Mouse (Mus musculus) frontal cortex, postnatal 10 days (tissue): Measurements from ENCODE around the gene Adk.

Source experiments
- DNase-seq, 2 experiments: peaks; one replicate each; pipeline ENCODE4 v3.0.0; 2022; ENCODE audit warnings: low spot score in 2 of 2, mixed read lengths in 1 of 2

Adk gene

GRCm38 (mm10) chr14:21165706-21166105 is 113.3 kb downstream of the Adk start:
- no peak for DNase-seq

- no peak for DNase-seq
Observed at GRCm38 (mm10) chr14:21166114-21166513, 113.7 kb downstream of the Adk start.

DNA sequence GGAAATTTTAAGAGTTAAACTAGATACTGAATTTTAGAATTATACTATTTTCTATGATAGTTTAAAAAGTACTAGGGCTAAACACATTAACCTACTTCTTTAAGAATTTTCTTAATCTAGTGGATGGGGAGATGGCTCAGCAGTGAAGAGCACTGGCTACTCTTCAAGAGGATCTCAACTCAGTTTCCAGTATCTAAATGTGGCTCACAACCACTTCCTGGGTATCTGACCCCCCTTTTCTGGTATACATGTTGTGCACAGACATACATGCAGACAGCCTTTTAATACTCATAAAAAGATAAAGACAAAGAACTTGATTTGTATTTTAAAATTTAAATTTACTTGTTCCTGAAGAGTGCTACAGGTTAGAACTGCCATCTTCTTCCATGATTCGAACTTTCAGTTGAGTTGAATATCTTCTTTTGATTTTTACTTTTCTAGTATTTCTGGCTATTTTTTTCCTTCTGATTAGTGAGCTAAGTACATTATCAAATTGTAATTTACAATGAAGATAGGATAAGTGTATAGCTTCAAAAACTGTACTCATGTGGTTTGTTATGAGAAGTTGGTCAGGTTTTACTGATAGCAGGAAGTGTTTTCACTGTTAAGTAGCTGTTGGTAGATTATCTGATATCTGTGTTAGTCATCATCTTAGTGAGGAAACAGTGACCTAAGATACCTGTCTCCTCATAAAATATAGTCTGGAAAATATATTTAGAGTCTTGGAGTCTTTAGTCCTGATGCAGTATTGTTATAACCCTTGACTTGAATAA is 121.8 kb downstream of the Adk start:
- DNase-seq, result no peak

- no peak for DNase-seq
Observed at GRCm38 (mm10) chr14:21174804-21175203, 122.4 kb downstream of the Adk start.

DNA sequence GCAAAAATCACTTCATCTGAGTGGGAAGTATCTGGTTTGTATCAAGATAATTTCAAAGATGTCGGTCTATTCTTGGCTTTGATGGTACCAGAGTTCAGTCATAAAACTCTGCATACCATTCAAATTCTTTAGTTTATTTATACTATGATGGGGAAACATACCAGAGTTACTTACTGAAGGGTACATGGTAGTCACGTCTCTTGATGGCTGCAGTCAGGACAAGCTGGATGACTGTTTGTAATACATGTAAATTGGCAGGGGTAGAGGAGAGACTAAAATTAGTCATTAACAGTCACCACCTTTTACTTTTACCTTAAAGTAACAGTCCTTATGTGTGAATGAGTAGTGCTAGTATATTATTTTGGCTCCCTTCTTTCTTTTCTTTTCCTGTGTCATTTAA is 125.4 kb downstream of the Adk start:
- DNase-seq, result no peak

DNA sequence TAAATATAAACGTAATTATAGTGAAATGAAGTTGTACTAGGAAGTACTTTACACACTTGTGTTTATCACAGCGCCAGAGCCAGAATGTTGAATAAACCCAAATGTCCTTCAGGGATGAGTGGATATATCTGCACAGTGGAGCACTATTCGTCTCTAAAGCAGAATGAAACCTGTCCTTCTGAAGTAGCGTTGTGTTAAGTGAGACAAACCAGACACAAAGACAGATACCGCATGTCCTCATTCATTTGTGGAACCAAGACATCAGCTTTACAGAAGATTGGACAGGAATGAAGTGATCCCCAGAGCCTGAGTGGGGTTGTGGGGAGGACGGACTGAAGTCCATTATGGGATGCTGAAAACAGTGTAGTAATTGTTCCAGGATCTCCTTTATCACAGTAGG is 126.0 kb downstream of the Adk start:
- DNase-seq, result no peak

GRCm38 (mm10) chr14:21181053-21181452 is 128.7 kb downstream of the Adk start:
- no peak for DNase-seq

DNA sequence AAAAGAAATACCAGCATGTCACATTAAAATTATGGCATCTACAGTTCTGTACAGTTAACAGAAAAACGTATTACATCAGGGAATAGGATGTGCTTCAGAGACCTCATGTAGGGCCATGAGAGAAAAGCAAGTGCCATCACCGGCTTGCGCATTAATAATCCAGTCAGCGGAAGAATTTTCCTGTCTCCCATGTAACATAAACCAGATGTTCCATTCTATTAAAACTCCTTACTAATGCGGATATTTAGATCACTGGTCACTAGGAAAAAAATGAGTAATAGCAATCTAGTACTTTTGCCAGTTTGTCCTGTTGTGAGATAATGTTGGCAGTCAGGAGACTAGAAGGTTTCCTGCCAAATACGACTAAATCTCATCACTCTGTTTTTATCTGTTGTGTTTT is 139.6 kb downstream of the Adk start:
- no peak for DNase-seq

DNA sequence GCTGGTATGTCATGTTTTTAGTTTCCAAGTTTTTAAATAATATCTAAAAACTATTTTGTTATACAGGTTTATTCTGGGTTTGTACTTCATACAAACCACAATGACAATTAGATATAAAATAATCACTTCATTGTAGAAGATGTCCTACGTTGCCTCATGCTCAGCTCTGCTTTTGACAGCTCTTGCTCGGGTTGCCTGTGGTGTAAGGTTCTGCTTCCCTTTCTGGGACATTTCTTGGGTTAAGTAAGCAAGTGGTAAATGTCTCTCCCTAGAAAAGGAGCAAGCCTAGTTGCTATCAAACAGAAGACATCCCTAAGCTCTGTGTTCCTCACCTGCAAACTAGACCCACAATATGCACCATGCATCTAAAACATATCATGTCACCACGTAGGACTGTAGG is 140.4 kb downstream of the Adk start:
- DNase-seq, result no peak

DNA sequence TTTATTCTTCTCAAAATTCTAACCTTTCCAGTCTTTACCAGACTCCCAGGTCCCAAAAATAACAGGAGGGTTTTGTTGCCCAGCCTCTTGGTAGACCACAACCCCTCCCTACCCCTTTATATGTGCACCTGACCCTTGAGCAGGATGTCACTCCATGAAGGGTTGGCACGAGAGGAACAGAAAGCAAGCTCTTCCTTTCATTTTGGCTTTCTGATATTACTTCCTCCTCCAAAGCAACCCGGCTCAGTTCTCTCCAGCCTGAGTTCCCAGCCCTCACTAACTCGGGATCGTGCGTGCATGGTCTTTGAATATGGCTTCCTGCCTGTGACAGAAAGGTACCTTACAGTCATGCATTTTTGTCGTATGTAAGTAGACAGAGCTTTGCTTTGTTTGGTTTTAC is 142.0 kb downstream of the Adk start:
- no peak for DNase-seq

DNA sequence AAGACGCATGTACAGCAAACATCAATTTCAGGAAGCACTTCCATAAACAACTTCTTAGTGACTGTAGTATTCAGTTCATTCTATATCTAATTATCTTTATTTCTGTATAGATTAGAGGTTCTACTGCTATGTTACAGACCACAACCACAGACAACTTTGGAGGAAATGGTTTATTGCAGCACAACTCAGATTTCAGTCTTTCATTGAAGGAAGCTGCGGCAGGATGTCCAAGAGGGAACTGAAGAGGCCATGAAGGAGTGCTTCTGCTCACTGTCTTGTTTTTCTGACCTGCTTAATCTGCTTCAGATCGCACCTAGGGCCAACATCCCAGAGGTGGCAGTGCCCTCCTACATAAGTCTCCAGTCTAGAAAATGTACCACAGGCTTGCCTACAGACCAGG is 148.5 kb downstream of the Adk start:
- no peak for DNase-seq

DNA sequence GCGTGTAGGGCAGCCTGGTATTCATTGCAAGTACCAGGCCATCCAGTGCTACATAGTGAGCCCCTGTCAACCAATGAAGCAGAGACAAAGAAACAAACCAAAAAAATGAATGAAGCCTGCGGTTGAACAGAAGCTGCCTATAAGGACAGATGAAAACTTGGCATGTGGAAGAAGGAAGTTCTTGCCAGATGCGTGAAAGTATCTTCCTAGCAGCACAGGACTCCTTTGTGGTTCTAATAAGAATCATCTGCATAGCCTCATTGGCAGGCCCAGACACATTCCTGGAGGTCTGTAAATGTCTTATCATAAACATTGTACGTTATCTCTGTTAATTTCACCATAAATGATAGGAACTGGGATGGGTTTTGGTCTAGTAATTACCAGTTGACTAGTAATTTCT is 154.1 kb downstream of the Adk start:
- no peak for DNase-seq

GRCm38 (mm10) chr14:21221574-21222138 is 169.3 kb downstream of the Adk start:
- no peak for DNase-seq

GRCm38 (mm10) chr14:21222206-21222605 is 169.8 kb downstream of the Adk start:
- no peak for DNase-seq

DNA sequence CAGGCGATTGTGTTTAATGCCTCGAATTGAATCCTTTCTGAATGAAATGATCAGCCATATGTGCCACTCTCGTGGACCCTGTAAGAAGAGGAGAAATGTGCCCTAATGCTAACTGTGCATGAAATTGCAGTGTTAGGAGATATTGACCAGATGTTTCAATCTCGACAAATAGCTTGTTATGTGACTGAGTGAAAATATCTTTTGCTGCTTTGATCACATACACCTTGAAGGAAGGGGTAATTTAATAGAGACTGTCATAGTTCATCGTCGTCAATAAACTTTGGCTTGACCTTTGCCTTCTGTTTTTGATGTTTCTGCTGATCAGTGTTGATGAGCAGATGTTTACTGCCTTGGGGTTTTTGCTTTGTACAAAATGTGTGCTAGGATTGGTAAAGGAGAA is 171.1 kb downstream of the Adk start:
- no peak for DNase-seq

- no peak for DNase-seq
Observed at GRCm38 (mm10) chr14:21223971-21224635, 171.7 kb downstream of the Adk start.

DNA sequence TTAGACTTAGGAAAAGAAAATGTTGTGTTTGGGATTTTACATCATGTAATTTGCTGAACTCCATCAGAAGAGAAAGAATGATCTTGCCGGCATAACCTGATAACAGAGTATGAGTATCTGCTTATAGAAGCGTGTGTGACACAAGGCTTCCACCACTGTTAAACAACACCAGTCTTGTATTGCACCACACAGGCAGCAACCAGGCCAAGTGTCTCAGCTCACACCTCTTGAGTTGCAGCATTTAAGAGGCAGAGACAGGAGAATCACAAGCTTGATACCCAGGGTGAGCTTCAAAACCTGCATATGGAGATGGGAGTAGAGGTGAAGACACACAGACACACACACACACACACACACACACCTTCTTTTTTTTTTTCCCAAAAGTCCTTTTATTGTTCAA is 184.7 kb downstream of the Adk start:
- DNase-seq, result no peak

GRCm38 (mm10) chr14:21241105-21241504 is 188.7 kb downstream of the Adk start:
- DNase-seq, result no peak

GRCm38 (mm10) chr14:21251386-21251785 is 199.0 kb downstream of the Adk start:
- no peak for DNase-seq

- DNase-seq, result peak; percentile 38 to 46
Observed at GRCm38 (mm10) chr14:21252326-21252886, 200.0 kb downstream of the Adk start.

- DNase-seq, result peak in 1 of 2 experiments; percentile 9
Observed at GRCm38 (mm10) chr14:21253321-21253992, 201.1 kb downstream of the Adk start.

GRCm38 (mm10) chr14:21253993-21254339 is 201.6 kb downstream of the Adk start:
- no peak for DNase-seq
